Mouse (Mus musculus) frontal cortex, adult (tissue): ENCODE results near the gene Setd6.

Source experiments
- ATAC-seq: cut with Nextera tagmentation; 2 replicates; pipeline ENCODE4 v1.9.2; 2017; ENCODE audit warnings: mild to moderate bottlenecking, moderate library complexity, mixed read lengths; ENCODE audit not compliant: low TSS enrichment

The Setd6 gene

DNA sequence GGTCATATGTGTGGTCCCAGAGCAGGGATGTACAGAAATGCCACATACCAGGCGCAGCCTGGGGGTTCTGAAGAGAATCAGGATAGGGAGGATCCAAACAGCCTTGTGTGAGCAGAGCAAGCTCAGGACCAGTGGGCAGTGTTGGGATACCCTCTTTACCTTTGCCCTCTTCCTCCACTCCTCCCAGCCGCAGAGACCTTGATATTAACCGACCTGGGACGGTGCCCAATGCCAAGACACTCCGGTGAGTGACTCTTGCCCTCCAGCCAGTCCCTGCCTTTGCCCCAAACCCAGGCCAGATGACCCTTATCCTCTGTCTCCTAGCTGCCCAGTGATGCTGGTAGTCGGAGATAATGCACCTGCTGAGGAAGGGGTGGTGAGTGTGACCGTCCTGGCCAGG lies 6.1 kb upstream of the Setd6 start:
- ATAC-seq = no peak

DNA sequence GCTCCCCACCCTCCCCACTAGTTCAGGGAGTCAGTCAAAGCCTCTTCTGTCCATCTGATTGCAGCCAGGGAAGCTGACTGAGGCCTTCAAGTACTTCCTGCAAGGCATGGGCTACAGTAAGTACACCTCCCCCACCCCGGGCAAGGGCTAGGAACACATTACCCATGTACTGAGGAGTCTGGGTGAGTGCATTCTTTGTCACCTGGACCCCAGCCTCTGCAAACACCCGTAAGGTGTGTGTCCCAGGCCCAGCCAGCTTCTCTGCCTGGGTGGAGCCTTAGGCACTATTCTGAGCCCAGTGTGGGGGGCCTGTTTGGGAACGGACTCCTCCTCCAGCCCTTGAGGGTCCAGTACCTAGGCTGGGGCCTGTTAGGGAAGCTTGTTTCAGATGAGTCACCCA lies 4.7 kb upstream of the Setd6 start:
- no peak for ATAC-seq

DNA sequence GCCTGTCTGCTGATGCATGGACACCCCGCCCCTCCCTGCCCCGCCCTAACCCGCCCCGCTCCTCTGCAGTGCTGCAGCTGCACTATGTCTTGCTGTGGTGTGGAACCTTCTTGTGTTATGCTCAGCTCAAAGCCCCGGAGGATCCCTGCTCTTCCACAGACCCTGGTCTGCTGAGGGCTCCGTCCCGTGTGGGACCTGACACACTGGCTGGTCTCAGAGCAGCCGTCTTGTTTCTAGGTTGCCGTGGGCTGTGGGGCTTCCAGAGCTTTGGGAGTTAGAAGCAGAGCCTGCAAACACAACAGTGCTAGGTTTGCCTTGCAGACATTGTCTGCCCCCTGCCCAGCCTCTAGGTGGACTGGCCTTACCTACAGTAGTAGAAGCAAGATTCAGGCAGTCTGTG lies 3.3 kb upstream of the Setd6 start:
- no peak for ATAC-seq

DNA sequence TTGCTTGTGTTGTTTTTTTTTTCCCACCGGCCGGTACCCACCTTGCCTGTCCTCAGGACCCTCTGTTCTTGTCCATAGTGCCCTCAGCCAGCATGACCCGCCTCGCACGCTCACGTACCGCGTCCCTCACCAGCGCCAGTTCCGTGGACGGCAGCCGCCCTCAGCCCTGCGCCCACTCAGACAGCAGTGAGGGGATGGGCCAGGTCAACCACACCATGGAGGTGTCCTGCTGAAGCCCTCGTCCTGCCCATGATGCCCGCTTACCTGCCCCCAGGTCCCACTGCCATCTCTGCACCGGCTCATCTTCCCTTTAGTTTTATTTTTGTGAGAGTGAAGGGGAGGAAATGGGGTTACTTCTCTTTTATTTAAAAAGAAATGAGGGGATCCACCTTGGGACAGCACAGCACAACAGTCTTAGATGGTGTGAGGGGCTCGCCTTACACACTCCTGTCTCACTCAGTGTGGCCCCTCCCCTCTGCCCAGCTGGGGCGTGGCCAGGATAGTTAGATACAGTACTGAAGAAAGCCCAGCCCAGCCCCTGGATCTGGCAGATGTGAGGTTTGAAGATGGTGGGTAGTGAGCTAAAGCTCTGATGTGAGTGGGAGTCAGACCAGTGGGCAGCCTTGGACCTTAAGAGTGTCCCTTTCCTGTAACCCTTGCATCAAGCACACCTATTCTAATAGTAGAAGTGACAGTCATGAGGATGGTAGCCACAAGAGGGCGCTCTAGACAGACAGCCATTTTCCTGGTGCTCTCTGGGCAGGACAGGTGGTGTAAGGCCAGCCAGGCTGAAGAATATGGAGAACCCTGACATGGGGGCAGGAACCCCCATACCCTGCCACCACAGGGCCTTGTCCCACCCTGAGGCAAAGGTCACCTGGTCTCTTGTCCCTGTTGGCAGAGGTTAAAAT lies 2.3 kb upstream of the Setd6 start:
- ATAC-seq = peak; percentile 20

DNA sequence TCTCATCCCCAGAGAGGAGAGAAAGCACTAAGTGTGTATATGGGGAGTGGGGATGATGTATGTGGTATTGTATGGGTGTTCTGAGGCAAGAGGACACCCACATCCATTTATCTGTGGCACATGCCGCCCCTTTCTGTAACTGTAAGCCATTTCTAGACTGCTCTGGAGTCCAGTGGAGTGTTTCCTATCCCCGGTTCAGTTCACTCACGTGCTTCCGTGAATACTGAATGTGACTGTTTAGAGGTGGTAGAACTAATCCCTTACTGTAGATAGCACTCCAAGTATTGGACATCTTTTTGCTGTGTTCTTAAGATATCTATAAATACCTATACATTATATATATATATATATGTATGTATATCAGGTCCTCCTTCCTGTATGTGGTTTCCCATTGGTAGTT lies 1.3 kb upstream of the Setd6 start:
- no peak for ATAC-seq

DNA sequence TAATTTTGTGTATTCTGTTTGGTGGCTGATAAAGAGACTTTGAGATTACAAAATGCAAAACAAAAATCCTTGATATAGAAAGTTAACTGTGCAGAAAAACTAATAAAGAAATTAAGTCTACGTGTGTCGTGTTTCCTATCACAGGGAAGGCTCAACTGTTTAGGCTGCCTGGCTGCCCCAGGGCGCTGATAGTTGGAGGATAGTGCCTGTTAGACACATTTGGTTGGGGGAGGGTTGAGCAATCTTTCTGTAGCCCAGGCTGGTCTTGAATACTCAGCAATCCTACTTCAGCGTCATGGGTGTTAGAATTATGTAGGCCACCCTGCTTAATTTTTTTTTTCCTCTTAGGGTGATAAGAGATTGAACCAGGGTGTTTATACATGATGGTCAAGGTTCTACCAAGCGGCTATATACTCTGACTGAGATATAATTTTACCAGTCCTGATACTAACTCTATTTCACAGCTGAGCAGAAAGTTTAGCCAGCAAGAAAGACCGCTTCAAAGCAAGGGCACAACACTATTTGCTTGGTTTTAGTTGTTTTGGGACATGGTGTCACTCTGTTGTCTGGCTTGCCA lies 756 bp upstream of the Setd6 start:
- ATAC-seq = no peak; the same call in 1 of the 2 replicates

DNA sequence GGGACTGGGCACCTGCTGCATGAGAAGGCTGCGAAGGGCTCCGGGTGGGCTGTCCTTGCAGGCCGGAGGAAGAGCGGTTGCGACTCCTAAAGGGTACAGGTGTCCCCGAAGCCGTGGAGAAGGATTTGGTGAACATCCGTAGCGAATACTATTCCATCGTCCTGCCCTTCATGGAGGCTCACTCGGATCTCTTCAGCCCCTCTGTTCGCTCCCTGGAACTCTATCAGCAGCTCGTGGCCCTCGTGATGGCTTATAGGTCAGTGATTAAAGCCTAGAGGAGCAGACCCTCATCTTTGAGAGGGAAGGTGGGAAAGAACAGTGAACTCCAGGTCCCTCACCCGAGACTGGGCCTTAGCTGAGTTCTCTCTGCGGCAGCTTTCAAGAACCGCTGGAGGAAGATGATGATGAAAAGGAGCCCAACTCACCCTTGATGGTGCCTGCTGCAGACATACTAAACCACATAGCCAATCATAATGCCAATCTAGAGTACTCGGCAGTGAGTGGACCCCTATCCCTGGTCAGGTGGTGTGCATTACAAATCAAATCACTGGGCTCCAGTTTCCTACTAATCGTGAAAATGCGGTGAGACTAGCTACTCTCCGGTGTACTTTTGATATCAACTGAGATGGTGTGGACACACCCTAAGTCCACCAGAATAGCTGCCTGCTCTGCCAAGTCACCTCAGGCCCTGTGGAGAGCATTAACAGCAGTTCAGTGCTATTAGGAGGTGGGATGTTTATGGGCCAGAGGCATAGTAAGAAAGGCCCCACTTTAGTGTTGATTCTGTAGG lies 1.1 kb downstream of the Setd6 start:
- ATAC-seq = no peak

DNA sequence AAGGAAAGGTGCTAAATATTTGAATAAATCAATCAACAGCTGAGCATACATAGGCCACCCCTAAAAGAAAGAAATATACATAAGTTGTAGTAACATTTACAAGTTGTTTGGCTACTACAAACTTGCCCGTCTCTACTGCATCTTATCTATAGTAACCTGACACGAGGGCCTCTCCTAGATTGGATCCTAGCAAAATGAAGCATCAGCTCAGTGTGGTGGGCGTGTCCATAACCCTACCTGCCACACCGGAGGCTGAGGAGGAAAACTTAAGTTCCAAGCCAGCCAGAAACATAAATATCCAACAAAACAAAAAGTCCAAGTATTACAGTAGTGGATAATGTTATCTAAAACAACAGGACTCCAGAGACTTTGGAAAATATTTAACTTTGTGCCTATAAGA lies 11.9 kb downstream of the Setd6 start:
- no peak for ATAC-seq

DNA sequence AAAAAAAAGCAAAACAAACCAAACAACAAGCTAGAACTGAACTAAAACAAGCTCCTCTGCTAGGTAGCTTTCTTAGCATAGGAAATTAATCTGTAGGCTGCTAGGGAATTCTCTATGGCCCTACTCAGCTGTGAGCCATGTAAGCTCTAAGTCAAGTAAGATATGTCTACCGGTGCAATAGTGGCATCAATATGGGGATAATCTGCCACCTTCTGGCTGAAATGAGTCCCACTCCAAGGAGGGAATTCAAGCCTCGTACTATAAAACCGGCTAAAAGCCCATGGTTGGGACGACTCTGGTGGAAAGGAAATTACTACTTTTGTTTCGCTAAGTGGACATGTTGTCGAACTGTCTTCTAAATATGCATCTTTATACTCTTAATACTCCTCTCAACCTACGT lies 22.9 kb downstream of the Setd6 start:
- ATAC-seq = peak; percentile 90

DNA sequence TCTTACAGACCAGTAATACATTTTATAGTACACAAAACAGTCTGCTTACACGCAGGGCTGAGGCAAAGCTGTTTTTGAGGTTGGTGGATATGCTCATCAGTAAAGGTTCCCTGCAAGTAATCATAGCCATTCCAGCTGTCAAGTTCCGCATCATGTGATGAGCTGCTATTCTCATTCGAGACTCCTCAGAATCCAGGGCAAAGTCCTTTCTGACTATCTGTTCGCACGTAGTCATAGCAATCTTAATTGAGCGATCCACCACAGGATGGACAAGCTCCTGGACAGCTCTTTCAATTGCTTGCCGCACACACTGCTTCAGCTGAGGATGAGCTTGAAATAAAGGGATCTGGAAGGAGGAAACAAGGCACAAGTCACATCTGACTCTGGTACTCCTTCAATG lies 26.1 kb downstream of the Setd6 start:
- peak; percentile 34 for ATAC-seq

DNA sequence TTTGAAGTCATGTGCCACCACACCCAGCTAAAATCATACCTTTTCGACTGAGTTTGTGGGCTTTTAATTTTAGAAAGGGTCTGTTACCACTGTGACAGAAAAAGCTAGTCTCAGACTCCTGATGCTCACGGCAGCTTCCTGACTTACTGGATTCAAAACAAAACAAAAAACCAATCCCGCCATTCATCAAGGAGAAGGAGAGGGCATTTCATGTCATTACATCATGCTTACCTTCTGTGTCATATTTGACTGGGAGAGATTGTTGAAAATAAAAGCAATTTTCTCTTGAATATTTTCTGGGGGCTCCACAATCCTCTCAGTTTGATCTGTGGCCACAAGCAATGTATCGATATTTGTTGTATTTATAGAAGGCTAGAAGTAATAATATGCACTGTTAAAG lies 32.3 kb downstream of the Setd6 start:
- ATAC-seq = no peak

DNA sequence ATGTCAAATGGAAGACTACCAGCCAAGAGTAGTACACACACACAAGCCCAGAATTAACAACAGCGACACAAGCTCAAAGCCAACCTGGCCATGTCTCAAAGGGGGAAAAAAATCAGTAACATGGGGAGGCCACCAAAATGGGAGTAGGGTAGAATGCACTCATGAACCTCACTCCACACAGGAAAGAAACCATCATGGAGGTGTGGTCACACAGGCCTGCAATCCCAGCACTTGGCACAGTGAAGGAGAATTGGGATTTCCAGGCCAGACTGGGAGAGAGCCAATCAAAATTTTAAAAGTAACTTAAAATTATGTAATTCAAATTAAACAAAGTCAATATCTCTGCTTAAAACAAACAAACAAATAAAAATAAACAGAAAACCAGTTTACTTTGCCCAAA lies 36.2 kb downstream of the Setd6 start:
- ATAC-seq = no peak

DNA sequence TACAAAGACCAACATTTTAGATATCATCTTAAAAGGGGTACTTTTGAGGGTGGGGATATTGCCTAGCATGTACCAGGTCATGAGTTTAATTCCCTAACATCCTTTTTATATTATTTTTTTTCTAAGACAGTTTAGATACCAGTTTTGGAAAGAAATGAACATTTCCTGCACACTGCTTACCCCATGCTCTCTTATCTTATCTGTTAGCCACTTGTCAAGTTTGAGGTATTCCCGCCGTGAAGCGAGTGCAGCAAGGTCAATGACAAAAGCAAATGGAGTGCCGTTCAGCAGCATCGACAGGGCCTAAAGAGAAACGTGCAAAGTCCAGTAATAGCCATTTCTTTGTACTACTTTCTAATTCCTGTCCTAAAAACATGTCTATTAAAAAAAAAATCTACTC lies 44.6 kb downstream of the Setd6 start:
- no peak for ATAC-seq

DNA sequence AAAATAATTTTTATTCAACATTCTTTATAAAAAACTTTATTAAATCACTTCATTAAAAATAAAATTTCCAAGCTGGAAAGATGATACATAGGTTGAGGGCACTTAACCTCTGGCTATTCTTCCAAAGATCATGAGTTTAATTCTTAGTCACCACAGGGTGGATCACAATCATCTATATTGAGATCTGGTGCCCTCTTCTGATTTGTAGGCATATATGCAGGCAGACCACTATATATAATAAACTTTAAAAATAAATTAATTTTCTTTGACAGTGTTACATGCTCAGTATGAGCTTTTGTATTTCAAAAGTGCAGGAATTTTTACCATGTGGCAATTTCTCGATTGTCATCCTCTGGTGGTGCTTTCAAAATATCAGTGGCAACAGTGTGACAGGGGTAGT lies 48.5 kb downstream of the Setd6 start:
- no peak for ATAC-seq
